Mouse (Mus musculus) heart, embryonic 13.5 days (tissue): ENCODE measurements around the gene Megf9. TPM values are rescaled to one million over a fixed set of nuclear protein-coding genes. Genes with fewer than 3 reads are reported as not detected.

Experiments used
- ATAC-seq: fragments of 200-750 bp; cut with Nextera tagmentation; 2 replicates; pipeline ENCODE4 v1.8.0; 2017; ENCODE audit warnings: moderate TSS enrichment; ENCODE audit not compliant: insufficient number of reproducible peaks, low FRiP score, low TSS enrichment; ENCODE audit errors: extremely low read depth
- H3K27ac ChIP-seq: fragments of 300-500 bp; sonication (generic); replicated peaks from 2 replicates; pipeline ENCODE4 v1.5.1; 2015; ENCODE audit warnings: moderate library complexity, mild to moderate bottlenecking, inconsistent platforms
- H3K27me3 ChIP-seq: fragments of 300-500 bp; sonication (generic); replicated peaks from 2 replicates; pipeline ENCODE4 v1.6.1; 2015; ENCODE audit warnings: mild to moderate bottlenecking, inconsistent platforms
- H3K36me3 ChIP-seq: fragments of 300-500 bp; sonication (generic); 2 replicates; pipeline ENCODE4 v1.6.1; 2015; ENCODE audit warnings: mild to moderate bottlenecking, inconsistent platforms
- H3K4me1 ChIP-seq: fragments of 300-500 bp; sonication (generic); 2 replicates; pipeline ENCODE4 v1.6.1; 2015; ENCODE audit warnings: inconsistent platforms
- H3K4me2 ChIP-seq: fragments of 300-500 bp; sonication (generic); 2 replicates; pipeline ENCODE4 v1.6.1; 2015; ENCODE audit warnings: inconsistent platforms, mild to moderate bottlenecking, moderate library complexity
- H3K4me3 ChIP-seq: fragments of 300-500 bp; sonication (generic); 2 replicates; pipeline ENCODE4 v1.5.1; 2015; ENCODE audit warnings: moderate library complexity, mild to moderate bottlenecking, inconsistent platforms
- H3K9ac ChIP-seq: fragments of 300-500 bp; sonication (generic); 2 replicates; pipeline ENCODE4 v1.6.1; 2015; ENCODE audit warnings: inconsistent platforms, mild to moderate bottlenecking, moderate library complexity
- H3K9me3 ChIP-seq: fragments of 300-500 bp; sonication (generic); 2 replicates; pipeline ENCODE4 v1.6.1; 2016; ENCODE audit warnings: inconsistent platforms
- WGBS: fragments of 180-500 bp; shearing (Covaris S2); methylation state at CpG from one replicate; pipeline ENCODE4 v1.1.7; 2015; ENCODE audit warnings: mixed read lengths; 5-methylcytosine and 5-hydroxymethylcytosine counted together
- polyA plus RNA-seq: library from polyadenylated mRNA; unstranded; fragments of >200 nt; fragmentation: Nextera tagmentation; extraction: Ambion mirVana; gene quantifications from 2 replicates; pipeline ENCODE4 v1.2.1, GENCODE M21; 2015

Gene Megf9
- polyA plus RNA-seq, 1 experiment from 2014 or later: 4.0 TPM

GRCm38 (mm10) chr4:70521506-70522292 is 13.1 kb downstream of the Megf9 start:
- H3K4me3 ChIP-seq: no peak overlapping the region
- no peaks in the 10 kb centered on the region for H3K9me3 ChIP-seq
- no peak overlapping the region for H3K9ac ChIP-seq
- ATAC-seq: no peak
- no peak overlapping the region for H3K4me2 ChIP-seq
- no peaks in the 10 kb centered on the region for H3K4me1 ChIP-seq
- H3K36me3 ChIP-seq: no peaks in the 10 kb centered on the region
- H3K27me3 ChIP-seq: no peaks in the 10 kb centered on the region
- no peak overlapping the region for H3K27ac ChIP-seq
- WGBS: 90% methylated on average over 1 of the region's 1 CpGs

GRCm38 (mm10) chr4:70517646-70518045 is 17.1 kb downstream of the Megf9 start:
- H3K9ac ChIP-seq: no peak overlapping the region
- no peak overlapping the region for H3K4me2 ChIP-seq
- no peaks in the 10 kb centered on the region for H3K36me3 ChIP-seq
- no peaks in the 10 kb centered on the region for H3K4me1 ChIP-seq
- 43% methylated on average over 1 of the region's 1 CpGs for WGBS
- H3K27me3 ChIP-seq: no peaks in the 10 kb centered on the region
- H3K4me3 ChIP-seq: no peak overlapping the region
- ATAC-seq: no peak
- no peak overlapping the region for H3K27ac ChIP-seq
- no peaks in the 10 kb centered on the region for H3K9me3 ChIP-seq

GRCm38 (mm10) chr4:70516289-70516688 is 18.5 kb downstream of the Megf9 start:
- Histone ChIP-seq H3K27me3 (no peaks in the 10 kb centered on the region), H3K4me1 (no peaks in the 10 kb centered on the region), H3K9ac (no peak overlapping the region), H3K27ac (no peak overlapping the region), H3K4me3 (no peak overlapping the region), H3K9me3 (no peaks in the 10 kb centered on the region), H3K36me3 (no peaks in the 10 kb centered on the region), H3K4me2 (no peak overlapping the region)
- ATAC-seq: no peak
- 78% methylated on average over 6 of the region's 6 CpGs for WGBS

GRCm38 (mm10) chr4:70515514-70515913 is 19.3 kb downstream of the Megf9 start:
- H3K36me3 ChIP-seq: no peaks in the 10 kb centered on the region
- no peak for ATAC-seq
- no peak overlapping the region for H3K9ac ChIP-seq
- no peaks in the 10 kb centered on the region for H3K4me1 ChIP-seq
- no peaks in the 10 kb centered on the region for H3K9me3 ChIP-seq
- H3K4me2 ChIP-seq: no peak overlapping the region
- H3K4me3 ChIP-seq: no peak overlapping the region
- no peak overlapping the region for H3K27ac ChIP-seq
- H3K27me3 ChIP-seq: no peaks in the 10 kb centered on the region

- ATAC-seq: no peak
- peaks cover 3% of the 10 kb centered on the region; the same call in 1 of the 2 replicates for H3K4me1 ChIP-seq
- no peaks in the 10 kb centered on the region for H3K9me3 ChIP-seq
- no peak overlapping the region for H3K9ac ChIP-seq
- H3K27ac ChIP-seq: no peak overlapping the region
- 80% methylated on average over 2 of the region's 2 CpGs for WGBS
- H3K36me3 ChIP-seq: no peaks in the 10 kb centered on the region
- no peaks in the 10 kb centered on the region for H3K27me3 ChIP-seq
- no peak overlapping the region for H3K4me2 ChIP-seq
- no peak overlapping the region for H3K4me3 ChIP-seq
Observed at GRCm38 (mm10) chr4:70509987-70510386, 24.8 kb downstream of the Megf9 start.

GRCm38 (mm10) chr4:70509565-70509964 is 25.2 kb downstream of the Megf9 start:
- Histone ChIP-seq H3K27ac (no peak overlapping the region), H3K4me1 (peaks cover 3% of the 10 kb centered on the region; the same call in 1 of the 2 replicates), H3K27me3 (no peaks in the 10 kb centered on the region), H3K9me3 (no peaks in the 10 kb centered on the region), H3K36me3 (no peaks in the 10 kb centered on the region), H3K4me3 (no peak overlapping the region), H3K4me2 (no peak overlapping the region), H3K9ac (no peak overlapping the region)
- ATAC-seq: no peak
- 44% methylated on average over 2 of the region's 2 CpGs for WGBS

- H3K27me3 ChIP-seq: no peaks in the 10 kb centered on the region
- 89% methylated on average over 1 of the region's 1 CpGs for WGBS
- no peak for ATAC-seq
- no peak overlapping the region for H3K9ac ChIP-seq
- no peak overlapping the region for H3K27ac ChIP-seq
- no peaks in the 10 kb centered on the region for H3K9me3 ChIP-seq
- H3K36me3 ChIP-seq: no peaks in the 10 kb centered on the region
- H3K4me2 ChIP-seq: no peak overlapping the region
- peaks cover 3% of the 10 kb centered on the region; the same call in 1 of the 2 replicates for H3K4me1 ChIP-seq
- no peak overlapping the region for H3K4me3 ChIP-seq
Observed at GRCm38 (mm10) chr4:70508207-70508606, 26.6 kb downstream of the Megf9 start.

- H3K4me2 ChIP-seq: no peak overlapping the region
- peaks cover 3% of the 10 kb centered on the region; the same call in 1 of the 2 replicates for H3K4me1 ChIP-seq
- no peaks in the 10 kb centered on the region for H3K9me3 ChIP-seq
- no peaks in the 10 kb centered on the region for H3K36me3 ChIP-seq
- no peak overlapping the region for H3K9ac ChIP-seq
- no peak for ATAC-seq
- no peaks in the 10 kb centered on the region for H3K27me3 ChIP-seq
- no peak overlapping the region for H3K4me3 ChIP-seq
- no peak overlapping the region for H3K27ac ChIP-seq
- WGBS: 52% methylated on average over 3 of the region's 3 CpGs
Observed at GRCm38 (mm10) chr4:70505951-70506350, 28.8 kb downstream of the Megf9 start.

GRCm38 (mm10) chr4:70503827-70504226 is 31.0 kb downstream of the Megf9 start:
- whole genome bisulfite sequencing: 58% methylated on average over 1 of the region's 1 CpGs
- no peak overlapping the region for H3K4me2 ChIP-seq
- H3K9ac ChIP-seq: no peak overlapping the region
- no peak for ATAC-seq
- H3K27ac ChIP-seq: no peak overlapping the region
- H3K4me3 ChIP-seq: no peak overlapping the region
- no peaks in the 10 kb centered on the region for H3K27me3 ChIP-seq
- no peaks in the 10 kb centered on the region for H3K4me1 ChIP-seq
- H3K9me3 ChIP-seq: no peaks in the 10 kb centered on the region
- H3K36me3 ChIP-seq: no peaks in the 10 kb centered on the region

- Histone ChIP-seq H3K27me3 (no peaks in the 10 kb centered on the region), H3K36me3 (no peaks in the 10 kb centered on the region), H3K9me3 (no peaks in the 10 kb centered on the region), H3K4me3 (no peak overlapping the region), H3K27ac (no peak overlapping the region), H3K4me2 (no peak overlapping the region), H3K9ac (no peak overlapping the region), H3K4me1 (no peaks in the 10 kb centered on the region)
- ATAC-seq: no peak
- 83% methylated on average over 3 of the region's 3 CpGs for WGBS
Observed at GRCm38 (mm10) chr4:70499285-70499684, 35.5 kb downstream of the Megf9 start.

GRCm38 (mm10) chr4:70496978-70497377 is 37.8 kb downstream of the Megf9 start:
- H3K4me3 ChIP-seq: no peak overlapping the region
- no peaks in the 10 kb centered on the region for H3K4me1 ChIP-seq
- H3K27me3 ChIP-seq: no peaks in the 10 kb centered on the region
- H3K27ac ChIP-seq: no peak overlapping the region
- H3K4me2 ChIP-seq: no peak overlapping the region
- ATAC-seq: no peak
- no peak overlapping the region for H3K9ac ChIP-seq
- no peaks in the 10 kb centered on the region for H3K36me3 ChIP-seq
- 68% methylated on average over 1 of the region's 1 CpGs for WGBS
- no peaks in the 10 kb centered on the region for H3K9me3 ChIP-seq

- Histone ChIP-seq H3K4me1 (no peaks in the 10 kb centered on the region), H3K27ac (no peak overlapping the region), H3K9ac (no peak overlapping the region), H3K9me3 (no peaks in the 10 kb centered on the region), H3K27me3 (no peaks in the 10 kb centered on the region), H3K4me2 (no peak overlapping the region), H3K4me3 (no peak overlapping the region), H3K36me3 (no peaks in the 10 kb centered on the region)
- 55% methylated on average over 2 of the region's 2 CpGs for WGBS
- ATAC-seq: no peak
Observed at GRCm38 (mm10) chr4:70489792-70490191, 45.0 kb downstream of the Megf9 start.
